Mouse (Mus musculus) MEL (cell line): ENCODE measurements around the gene Gm765. TPM values are rescaled to one million over a fixed set of nuclear protein-coding genes. Genes with fewer than 3 reads are reported as not detected.

Experiments
- DNase-seq: peaks from one replicate; pipeline ENCODE4 v3.0.0; 2011; ENCODE audit warnings: low read depth, low spot score
- H3K27ac ChIP-seq: 2 replicates; pipeline ENCODE4 v1.5.1; 2012; ENCODE audit warnings: low read depth, mild to moderate bottlenecking, control low read depth, low read length, moderate library complexity; ENCODE audit not compliant: control insufficient read depth
- H3K27me3 ChIP-seq, 2 experiments: fragments of 150-350 bp in 1 of 2; sonication (generic) in 1 of 2; 2 replicates each; pipeline ENCODE4 v1.6.1; 2012; ENCODE audit warnings: low read length in 2 of 2, mild to moderate bottlenecking in 2 of 2, improper control_type of control experiment in 1 of 2, moderate library complexity in 1 of 2; ENCODE audit not compliant: insufficient read depth in 2 of 2, control insufficient read depth in 1 of 2
- H3K36me3 ChIP-seq, 2 experiments: 2 replicates each; pipeline ENCODE4 v1.6.1; 2012 to 2014; ENCODE audit warnings: low read length in 2 of 2, improper control_type of control experiment in 1 of 2, inconsistent platforms in 1 of 2, mild to moderate bottlenecking in 1 of 2; ENCODE audit not compliant: insufficient read depth in 2 of 2, control insufficient read depth in 1 of 2
- H3K4me1 ChIP-seq, 2 experiments: fragments of 150-350 bp in 1 of 2; sonication (generic) in 1 of 2; 2 replicates each; pipeline ENCODE4 v1.6.1; 2012; ENCODE audit warnings: low read length in 2 of 2, improper control_type of control experiment in 1 of 2, mild to moderate bottlenecking in 1 of 2; ENCODE audit not compliant: insufficient read depth in 2 of 2, control insufficient read depth in 1 of 2
- H3K4me3 ChIP-seq, 2 experiments: fragments of 150-350 bp in 1 of 2; sonication (generic) in 1 of 2; 2 replicates each; pipeline ENCODE4 v1.5.1; 2012; ENCODE audit warnings: low read depth in 2 of 2, low read length in 2 of 2, mild to moderate bottlenecking in 2 of 2, moderate library complexity in 2 of 2, control low read depth in 1 of 2, improper control_type of control experiment in 1 of 2; ENCODE audit not compliant: control insufficient read depth in 1 of 2, insufficient read depth in 1 of 2
- H3K79me2 ChIP-seq: 2 replicates; pipeline ENCODE4 v1.6.1; 2012; ENCODE audit warnings: mild to moderate bottlenecking, low read length, moderate library complexity; ENCODE audit not compliant: control insufficient read depth, poor library complexity, insufficient read depth
- H3K9ac ChIP-seq: 2 replicates; pipeline ENCODE4 v1.6.1; 2012; ENCODE audit warnings: low read depth, mild to moderate bottlenecking, control low read depth, low read length, moderate library complexity; ENCODE audit not compliant: control insufficient read depth, poor library complexity, severe bottlenecking
- H3K9me3 ChIP-seq: fragments of 150-350 bp; sonication (generic); replicated peaks from 2 replicates; pipeline ENCODE4 v1.6.1; 2012; ENCODE audit warnings: mild to moderate bottlenecking, low read length, improper control_type of control experiment, moderate library complexity; ENCODE audit not compliant: insufficient read depth
- CHD1 ChIP-seq: IDR thresholded peaks from 2 replicates; pipeline ENCODE4 v1.6.1; 2012; ENCODE audit warnings: low read depth, mild to moderate bottlenecking, inconsistent platforms, low read length, improper control_type of control experiment
- CTCF ChIP-seq, 3 experiments: IDR thresholded peaks in 2 of 3; conservative IDR thresholded peaks in 1 of 3; 2 replicates each; pipeline ENCODE4 v1.5.1; 2011 to 2012; ENCODE audit warnings: low read length in 3 of 3, low read depth in 2 of 3, mild to moderate bottlenecking in 2 of 3, improper control_type of control experiment in 1 of 3, inconsistent platforms in 1 of 3, mixed read lengths in 1 of 3, moderate library complexity in 1 of 3; ENCODE audit not compliant: control insufficient read depth in 1 of 3, insufficient read depth in 1 of 3, poor library complexity in 1 of 3, severe bottlenecking in 1 of 3
- E2F4 ChIP-seq: IDR thresholded peaks from 2 replicates; pipeline ENCODE4 v1.6.1; 2011; ENCODE audit warnings: low read depth, low read length, improper control_type of control experiment, borderline replicate concordance
- ELF1 ChIP-seq: IDR thresholded peaks from 2 replicates; pipeline ENCODE4 v1.6.1; 2014; ENCODE audit warnings: low read depth, mild to moderate bottlenecking, inconsistent platforms, low read length, improper control_type of control experiment, moderate library complexity
- HCFC1 ChIP-seq: IDR thresholded peaks from 2 replicates; pipeline ENCODE4 v1.6.1; 2012; ENCODE audit warnings: low read depth, mild to moderate bottlenecking, inconsistent platforms, low read length, improper control_type of control experiment, moderate library complexity
- JUND ChIP-seq: IDR thresholded peaks from 2 replicates; pipeline ENCODE4 v1.6.1; 2011; ENCODE audit warnings: low read depth, mild to moderate bottlenecking, improper control_type of control experiment, low read length
- KAT2A ChIP-seq: conservative IDR thresholded peaks from 2 replicates; pipeline ENCODE4 v1.6.1; 2012; ENCODE audit warnings: low read depth, low read length, improper control_type of control experiment, inconsistent platforms
- MAX ChIP-seq: IDR thresholded peaks from 2 replicates; pipeline ENCODE4 v1.6.1; 2011; ENCODE audit warnings: low read length, improper control_type of control experiment
- MAZ ChIP-seq: IDR thresholded peaks from 2 replicates; pipeline ENCODE4 v1.6.1; 2012; ENCODE audit warnings: low read depth, mild to moderate bottlenecking, inconsistent platforms, low read length, improper control_type of control experiment
- MEF2A ChIP-seq: IDR thresholded peaks from 2 replicates; pipeline ENCODE4 v1.6.1; 2014; ENCODE audit warnings: low read depth, mild to moderate bottlenecking, inconsistent platforms, low read length, improper control_type of control experiment; ENCODE audit not compliant: poor library complexity, insufficient replicate concordance, severe bottlenecking; ENCODE audit errors: extremely low read depth
- NELFE ChIP-seq: IDR thresholded peaks from 2 replicates; pipeline ENCODE4 v1.6.1; 2011; ENCODE audit warnings: low read depth, low read length, improper control_type of control experiment
- POLR2A ChIP-seq, 2 experiments: IDR thresholded peaks; 2 replicates each; pipeline ENCODE4 v1.6.1; 2011 to 2012; ENCODE audit warnings: low read length in 2 of 2, mild to moderate bottlenecking in 2 of 2, control low read depth in 1 of 2, improper control_type of control experiment in 1 of 2, low read depth in 1 of 2, moderate library complexity in 1 of 2; ENCODE audit not compliant: control insufficient read depth in 1 of 2, insufficient read depth in 1 of 2, poor library complexity in 1 of 2
- POLR2AphosphoS5 ChIP-seq: IDR thresholded peaks from 2 replicates; pipeline ENCODE4 v1.6.1; 2012; ENCODE audit warnings: low read depth, borderline replicate concordance, mild to moderate bottlenecking, inconsistent platforms, low read length, moderate library complexity, mixed read lengths
- RAD21 ChIP-seq: IDR thresholded peaks from 2 replicates; pipeline ENCODE4 v1.6.1; 2011; ENCODE audit warnings: mild to moderate bottlenecking, low read depth, low read length, improper control_type of control experiment
- RCOR1 ChIP-seq: IDR thresholded peaks from 2 replicates; pipeline ENCODE4 v1.6.1; 2012; ENCODE audit warnings: low read depth, mild to moderate bottlenecking, inconsistent platforms, low read length, improper control_type of control experiment
- SIN3A ChIP-seq: IDR thresholded peaks from 2 replicates; pipeline ENCODE4 v1.6.1; 2012; ENCODE audit warnings: low read length, improper control_type of control experiment, inconsistent platforms
- SMC3 ChIP-seq: IDR thresholded peaks from 2 replicates; pipeline ENCODE4 v1.6.1; 2011; ENCODE audit warnings: low read depth, low read length, improper control_type of control experiment
- TAL1 ChIP-seq: IDR thresholded peaks from 2 replicates; pipeline ENCODE4 v1.6.1; 2012; ENCODE audit warnings: mild to moderate bottlenecking, inconsistent platforms, low read length, moderate library complexity, mixed read lengths
- TBP ChIP-seq: IDR thresholded peaks from 2 replicates; pipeline ENCODE4 v1.8.0; 2011; ENCODE audit warnings: low read depth, low read length, improper control_type of control experiment
- UBTF ChIP-seq: IDR thresholded peaks from 2 replicates; pipeline ENCODE4 v1.6.1; 2012; ENCODE audit warnings: low read depth, mild to moderate bottlenecking, inconsistent platforms, low read length, improper control_type of control experiment, moderate library complexity, borderline replicate concordance; ENCODE audit not compliant: insufficient read depth
- ZC3H11A ChIP-seq: IDR thresholded peaks from 2 replicates; pipeline ENCODE4 v1.6.1; 2012; ENCODE audit warnings: low read depth, mild to moderate bottlenecking, inconsistent platforms, low read length, improper control_type of control experiment
- ZKSCAN1 ChIP-seq: IDR thresholded peaks from 2 replicates; pipeline ENCODE4 v1.6.1; 2012; ENCODE audit warnings: low read depth, mild to moderate bottlenecking, inconsistent platforms, low read length, improper control_type of control experiment, moderate library complexity
- ZMIZ1 ChIP-seq: IDR thresholded peaks from 2 replicates; pipeline ENCODE4 v1.6.1; 2012; ENCODE audit warnings: low read depth, mild to moderate bottlenecking, inconsistent platforms, low read length, improper control_type of control experiment, moderate library complexity
- ZNF384 ChIP-seq: IDR thresholded peaks from 2 replicates; pipeline ENCODE4 v1.6.1; 2012; ENCODE audit warnings: low read depth, mild to moderate bottlenecking, inconsistent platforms, low read length, improper control_type of control experiment
- polyA plus RNA-seq, 2 experiments: library from polyadenylated mRNA; stranded (reverse) in 1 of 2; unstranded in 1 of 2; fragments of >175 nt in 1 of 2; fragments of >200 nt in 1 of 2; gene quantifications; 2 replicates each; pipeline versions ENCODE4 v1.2.1 to v1.2.4; 2012; ENCODE audit warnings: low replicate concordance in 2 of 2, low read depth in 1 of 2; ENCODE audit not compliant: insufficient read length in 2 of 2, insufficient read depth in 1 of 2, missing spikeins in 1 of 2
- total RNA-seq: library from RNA; depleted of rRNA; stranded (reverse); fragments of 300-350 nt; gene quantifications from 2 replicates; pipeline ENCODE4 v1.2.3, GENCODE M21; 2012

Gm765 gene
- total and polyA plus RNA-seq, 3 experiments, result not detected

GRCm38 (mm10) chr6:98246449-98246848 is 96.1 kb downstream of the Gm765 start:
- TF ChIP-seq ZKSCAN1 (no peak), POLR2AphosphoS5 (no peak), MAX (no peak), SIN3A (no peak), MEF2A (no peak), ELF1 (no peak), RCOR1 (no peak), TAL1 (no peak), HCFC1 (no peak), POLR2A (IDR thresholded peaks at IDR 0.05; ENCODE audit: control insufficient read depth in 1 of 2, insufficient read depth in 1 of 2, low read depth in 1 of 2, low read length in 2 of 2, poor library complexity in 1 of 2) (no peak), JUND (no peak), CTCF (IDR thresholded peaks at IDR 0.05 in 2 of 3, conservative IDR thresholded peaks at IDR 0.05 in 1 of 3; ENCODE audit: control insufficient read depth in 1 of 3, insufficient read depth in 1 of 3, low read depth in 2 of 3, low read length in 3 of 3, poor library complexity in 1 of 3, severe bottlenecking in 1 of 3) (no peak), RAD21 (no peak), ZNF384 (no peak)
- no peak overlapping the region for H3K27ac ChIP-seq

DNA sequence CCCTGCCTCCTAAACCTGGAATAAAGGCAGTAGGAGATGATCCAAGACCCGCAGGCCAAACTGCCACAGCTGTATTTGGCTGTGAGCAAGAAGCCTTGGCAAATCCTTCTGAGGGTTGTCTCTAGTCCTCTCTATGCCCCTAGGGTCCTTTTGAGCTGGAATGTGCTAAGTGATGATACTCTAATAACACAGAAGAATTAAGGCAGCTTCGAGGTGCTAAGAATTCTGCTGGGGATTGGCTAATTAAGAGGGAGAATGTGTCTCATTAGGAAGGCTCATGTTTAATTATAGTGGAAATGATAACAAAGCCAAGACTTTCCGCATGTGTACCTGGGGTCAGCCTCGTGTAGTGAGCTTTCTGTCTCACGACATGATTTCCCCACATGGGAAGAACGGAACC is 99.4 kb downstream of the Gm765 start:
- no peak for DNase-seq
- H3K4me3 ChIP-seq, result no peak overlapping the region

More at GRCm38 (mm10) chr6:98246449-98246848, 96.1 kb downstream of the Gm765 start:
- H3K79me2 ChIP-seq, result no peaks in the 10 kb centered on the region
- DNase-seq, result no peak
- no peaks in the 10 kb centered on the region for H3K4me1 ChIP-seq
- no peaks in the 10 kb centered on the region for H3K27me3 ChIP-seq
- no peaks in the 10 kb centered on the region for H3K36me3 ChIP-seq
- H3K9ac ChIP-seq, result no peak overlapping the region
- no peak overlapping the region for H3K4me3 ChIP-seq
- no peaks in the 10 kb centered on the region for H3K9me3 ChIP-seq

More for the DNA sequence above, 99.4 kb downstream of the Gm765 start:
- Histone ChIP-seq H3K27ac (no peak overlapping the region), H3K9ac (no peak overlapping the region), H3K9me3 (no peaks in the 10 kb centered on the region), H3K79me2 (no peaks in the 10 kb centered on the region), H3K36me3 (no peaks in the 10 kb centered on the region), H3K27me3 (no peaks in the 10 kb centered on the region), H3K4me1 (no peaks in the 10 kb centered on the region)
- TF ChIP-seq SIN3A, result no peak
- no peak for TF ChIP-seq HCFC1
- no peak for TF ChIP-seq TBP
- no peak for TF ChIP-seq ZC3H11A
- no peak for TF ChIP-seq ELF1
- TF ChIP-seq NELFE, result no peak
- TF ChIP-seq SMC3, result no peak
- no peak for TF ChIP-seq ZMIZ1
- TF ChIP-seq KAT2A, result no peak
- no peak for TF ChIP-seq JUND
- no peak for TF ChIP-seq TAL1
- no peak for TF ChIP-seq E2F4
- TF ChIP-seq CHD1, result no peak
- TF ChIP-seq RCOR1, result no peak
- no peak for TF ChIP-seq MAZ
- TF ChIP-seq UBTF, result no peak
- TF ChIP-seq POLR2AphosphoS5, result no peak
- TF ChIP-seq RAD21, result no peak
- no peak for TF ChIP-seq MEF2A
